Mouse (Mus musculus): Measurements from ENCODE around the gene Srr. TPM values are rescaled to one million over a fixed set of nuclear protein-coding genes. Genes with fewer than 3 reads are reported as not detected.

Gene Srr
- polyA plus RNA-seq, 1 experiment = 2.9 TPM

DNA sequence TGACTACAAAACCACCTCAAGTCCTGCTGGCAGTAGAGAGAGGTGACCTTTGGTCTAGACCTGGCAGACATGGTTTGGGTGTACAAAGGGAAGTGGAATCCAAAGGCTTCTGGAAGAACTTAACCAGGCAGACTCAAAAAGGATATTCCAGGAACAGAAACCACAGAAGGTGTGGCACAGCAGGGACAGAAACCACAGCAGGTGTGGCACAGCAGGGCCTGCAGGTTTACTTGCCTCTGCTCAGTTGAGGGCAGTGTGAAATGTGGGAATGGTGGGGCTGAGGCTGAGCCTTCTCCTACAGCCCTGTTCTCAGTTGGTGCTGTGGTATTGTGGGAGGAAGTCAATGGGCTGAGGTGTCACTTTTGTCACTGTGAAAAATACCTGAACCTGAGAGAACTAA lies 29.2 kb upstream of the Srr start:
- no peaks in the 10 kb centered on the region for H3K27me3 ChIP-seq (ENCODE audit: control insufficient read depth, insufficient read depth, insufficient read length)
- H3K79me2 ChIP-seq (ENCODE audit: control insufficient read depth, insufficient read depth) = peaks cover 7% of the 10 kb centered on the region
- H3K4me3 ChIP-seq (ENCODE audit: insufficient read depth, poor library complexity, severe bottlenecking) = no peak overlapping the region
- no peak for TF ChIP-seq CTCF (IDR thresholded peaks at IDR 0.05; ENCODE audit: control insufficient read depth, insufficient read depth, insufficient read length)
- H3K36me3 ChIP-seq (ENCODE audit: control insufficient read depth, insufficient read depth) = peaks cover 26% of the 10 kb centered on the region
- no peak overlapping the region for H3ac ChIP-seq (ENCODE audit: control insufficient read depth, insufficient read length, low read depth)
- H3K79me3 ChIP-seq (ENCODE audit: low read depth) = no peaks in the 10 kb centered on the region

DNA sequence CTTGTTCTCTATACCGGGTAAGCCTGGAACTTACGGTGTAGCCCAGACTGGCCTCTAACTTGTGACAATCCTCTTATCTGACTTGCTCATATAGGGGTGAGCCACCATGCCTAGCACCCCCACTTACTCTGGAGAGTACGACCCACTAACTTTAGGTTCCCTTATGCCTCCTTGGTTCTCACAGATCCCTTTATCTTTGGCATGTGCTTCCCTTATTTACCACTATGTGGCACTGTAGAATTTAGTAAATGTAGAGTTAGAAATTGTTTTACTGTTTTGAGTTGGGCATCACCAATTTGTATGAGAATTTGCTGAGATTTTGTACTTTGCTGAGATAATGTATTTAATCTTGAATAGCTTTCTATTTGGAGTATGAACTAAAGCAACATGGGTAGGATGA lies 20.6 kb upstream of the Srr start:
- Histone ChIP-seq H3ac (ENCODE audit: control insufficient read depth, insufficient read length, low read depth) (no peak overlapping the region), H3K79me2 (ENCODE audit: control insufficient read depth, insufficient read depth) (no peaks in the 10 kb centered on the region), H3K27me3 (ENCODE audit: control insufficient read depth, insufficient read depth, insufficient read length) (no peaks in the 10 kb centered on the region), H3K4me3 (ENCODE audit: insufficient read depth, poor library complexity, severe bottlenecking) (no peak overlapping the region), H3K79me3 (ENCODE audit: low read depth) (no peaks in the 10 kb centered on the region), H3K36me3 (ENCODE audit: control insufficient read depth, insufficient read depth) (peaks cover 41% of the 10 kb centered on the region)
- TF ChIP-seq MYOD1 (IDR thresholded peaks at IDR 0.05; ENCODE audit: control insufficient read depth, insufficient read length, low read depth) (no peak), USF1 (IDR thresholded peaks at IDR 0.05; ENCODE audit: low read depth) (no peak), MYOG (IDR thresholded peaks at IDR 0.05; ENCODE audit: control insufficient read depth, extremely low read depth, insufficient read length) (no peak), CTCF (IDR thresholded peaks at IDR 0.05; ENCODE audit: control insufficient read depth, insufficient read depth, insufficient read length) (peak; percentile 2), FOSL1 (IDR thresholded peaks at IDR 0.05; ENCODE audit: insufficient read depth, low read length, poor library complexity, severe bottlenecking) (no peak)

GRCm38 (mm10) chr11:74930391-74930790 lies 4.6 kb upstream of the Srr start:
- peaks cover 25% of the 10 kb centered on the region for H3K79me3 ChIP-seq (ENCODE audit: low read depth)
- no peak for TF ChIP-seq MAX (IDR thresholded peaks at IDR 0.05)
- TF ChIP-seq MYOD1 (IDR thresholded peaks at IDR 0.05; ENCODE audit: control insufficient read depth, insufficient read length, low read depth) = no peak
- no peak overlapping the region for H3K4me3 ChIP-seq (ENCODE audit: insufficient read depth, poor library complexity, severe bottlenecking)
- peaks cover 48% of the 10 kb centered on the region for H3K79me2 ChIP-seq (ENCODE audit: control insufficient read depth, insufficient read depth)
- H3K36me3 ChIP-seq (ENCODE audit: control insufficient read depth, insufficient read depth) = peaks cover 36% of the 10 kb centered on the region
- H3K27me3 ChIP-seq (ENCODE audit: control insufficient read depth, insufficient read depth, insufficient read length) = no peaks in the 10 kb centered on the region
- no peak overlapping the region for H3ac ChIP-seq (ENCODE audit: control insufficient read depth, insufficient read length, low read depth)

- H3K36me3 ChIP-seq (ENCODE audit: control insufficient read depth, insufficient read depth) = peaks cover 26% of the 10 kb centered on the region
- H3K4me3 ChIP-seq (ENCODE audit: insufficient read depth, poor library complexity, severe bottlenecking) = no peak overlapping the region
- TF ChIP-seq FOSL1 (IDR thresholded peaks at IDR 0.05; ENCODE audit: insufficient read depth, low read length, poor library complexity, severe bottlenecking) (no peak), USF1 (IDR thresholded peaks at IDR 0.05; ENCODE audit: low read depth) (no peak), MYOG (IDR thresholded peaks at IDR 0.05; ENCODE audit: control insufficient read depth, extremely low read depth, insufficient read length) (no peak), CEBPB (IDR thresholded peaks at IDR 0.05; ENCODE audit: low read depth) (no peak), MYOD1 (IDR thresholded peaks at IDR 0.05; ENCODE audit: control insufficient read depth, insufficient read length, low read depth) (no peak), MAX (IDR thresholded peaks at IDR 0.05) (no peak), CTCF (IDR thresholded peaks at IDR 0.05; ENCODE audit: control insufficient read depth, insufficient read depth, insufficient read length) (no peak)
Measured at GRCm38 (mm10) chr11:74929111-74929510, 3.4 kb upstream of the Srr start.

DNA sequence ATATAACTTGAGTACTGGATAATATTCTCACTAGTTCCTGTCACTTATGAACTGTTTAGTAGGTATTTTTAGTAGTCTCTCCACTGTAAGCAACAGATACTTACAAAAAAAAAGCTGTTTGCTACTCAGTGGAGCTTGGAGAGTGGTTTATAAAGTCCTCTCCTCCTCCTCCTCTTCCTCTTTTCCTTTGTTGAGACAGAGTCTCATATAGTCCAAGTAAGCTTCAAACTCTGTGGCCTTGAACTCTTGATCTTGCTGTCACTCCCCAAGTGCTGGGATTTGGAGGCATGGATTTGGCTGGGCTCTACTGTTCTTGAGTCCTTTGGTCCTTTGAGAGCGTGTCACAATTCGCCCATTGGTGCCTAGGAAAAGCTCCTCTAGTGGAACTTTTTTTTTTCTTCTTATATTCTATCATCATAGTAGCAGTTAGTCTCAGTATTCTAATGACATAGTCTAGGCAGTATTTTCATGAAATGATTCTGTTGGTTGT lies 1.5 kb upstream of the Srr start:
- Histone ChIP-seq H3K79me3 (ENCODE audit: low read depth) (peaks cover 37% of the 10 kb centered on the region), H3K79me2 (ENCODE audit: control insufficient read depth, insufficient read depth) (peaks cover 73% of the 10 kb centered on the region), H3ac (ENCODE audit: control insufficient read depth, insufficient read length, low read depth) (no peak overlapping the region), H3K4me3 (ENCODE audit: insufficient read depth, poor library complexity, severe bottlenecking) (no peak overlapping the region), H3K27me3 (ENCODE audit: control insufficient read depth, insufficient read depth, insufficient read length) (no peaks in the 10 kb centered on the region), H3K36me3 (ENCODE audit: control insufficient read depth, insufficient read depth) (peaks cover 16% of the 10 kb centered on the region)
- TF ChIP-seq FOSL1 (IDR thresholded peaks at IDR 0.05; ENCODE audit: insufficient read depth, low read length, poor library complexity, severe bottlenecking) = no peak
- TF ChIP-seq MAX (IDR thresholded peaks at IDR 0.05) = no peak
- TF ChIP-seq MYOD1 (IDR thresholded peaks at IDR 0.05; ENCODE audit: control insufficient read depth, insufficient read length, low read depth) = no peak
- TF ChIP-seq USF1 (IDR thresholded peaks at IDR 0.05; ENCODE audit: low read depth) = no peak
- no peak for TF ChIP-seq MYOG (IDR thresholded peaks at IDR 0.05; ENCODE audit: control insufficient read depth, extremely low read depth, insufficient read length)
- TF ChIP-seq CTCF (IDR thresholded peaks at IDR 0.05; ENCODE audit: control insufficient read depth, insufficient read depth, insufficient read length) = no peak
- no peak for TF ChIP-seq CEBPB (IDR thresholded peaks at IDR 0.05; ENCODE audit: low read depth)

More at GRCm38 (mm10) chr11:74929111-74929510, 3.4 kb upstream of the Srr start:
- Histone ChIP-seq H3ac (ENCODE audit: control insufficient read depth, insufficient read length, low read depth) (no peak overlapping the region), H3K79me3 (ENCODE audit: low read depth) (peaks cover 32% of the 10 kb centered on the region), H3K27me3 (ENCODE audit: control insufficient read depth, insufficient read depth, insufficient read length) (no peaks in the 10 kb centered on the region), H3K79me2 (ENCODE audit: control insufficient read depth, insufficient read depth) (peaks cover 61% of the 10 kb centered on the region)

- TF ChIP-seq CTCF (IDR thresholded peaks at IDR 0.05; ENCODE audit: control insufficient read depth, insufficient read depth, insufficient read length) = no peak
- TF ChIP-seq MAX (IDR thresholded peaks at IDR 0.05) = no peak
- TF ChIP-seq CEBPB (IDR thresholded peaks at IDR 0.05; ENCODE audit: low read depth) = no peak
- peaks cover 37% of the 10 kb centered on the region for H3K79me3 ChIP-seq (ENCODE audit: low read depth)
- H3ac ChIP-seq (ENCODE audit: control insufficient read depth, insufficient read length, low read depth) = peak overlapping the region; percentile 96
- H3K27me3 ChIP-seq (ENCODE audit: control insufficient read depth, insufficient read depth, insufficient read length) = no peaks in the 10 kb centered on the region
- H3K36me3 ChIP-seq (ENCODE audit: control insufficient read depth, insufficient read depth) = peaks cover 13% of the 10 kb centered on the region
- peak overlapping the region; percentile 92 for H3K4me3 ChIP-seq (ENCODE audit: insufficient read depth, poor library complexity, severe bottlenecking)
- H3K79me2 ChIP-seq (ENCODE audit: control insufficient read depth, insufficient read depth) = peaks cover 76% of the 10 kb centered on the region
Measured at GRCm38 (mm10) chr11:74926388-74927005, 749 bp upstream of the Srr start.

Data from C2C12 (cell line).